ENCODE assay signal across 18 mouse cellular contexts in genomic region chr10:108886781-108887180, GRCm38 (mm10).
DNase-seq lines count a peak whose midpoint lies in the region; ATAC-seq and TF ChIP-seq lines count a peak whose summit lies in the region.
"Had no signal": no experiment of that assay in that cellular context is flagged by ENCODE, and none has a peak within 500 bp of the region (broad histone marks: within the 10 kb centered on the region; RNA-seq: fewer than 3 reads in every experiment).

No protein-coding gene starts in this region.

- no peak for TF ChIP-seq CTCF in liver, adult 2 months (IDR thresholded peaks at IDR 0.05; ENCODE audit: low read depth, low read length)
- TF ChIP-seq CTCF in liver, postnatal 0 days (IDR thresholded peaks at IDR 0.05; ENCODE audit: low read depth): no peak

- no peak overlapping the region for H3K9ac ChIP-seq in liver, adult 2 months (ENCODE audit: low read depth, low read length)
- no peak overlapping the region for H3K9ac ChIP-seq in liver, postnatal 0 days (replicated peaks)

- no peaks in the 10 kb centered on the region for H3K27me3 ChIP-seq in liver, adult 2 months (ENCODE audit: control insufficient read depth, insufficient read depth, low read length)
- no peaks in the 10 kb centered on the region for H3K27me3 ChIP-seq in liver, postnatal 0 days (ENCODE audit: insufficient read depth, low read length)
- H3K27me3 ChIP-seq: CH12.LX had no signal

- no peak for ATAC-seq in liver, postnatal 0 days
- ATAC-seq: activated CD4-positive, CD25-positive, alpha-beta regulatory T cell, adult 4 months; CD4-positive, CD25-positive, alpha-beta regulatory T cell, adult 4 months; Patski had no signal

- no peaks in the 10 kb centered on the region for H3K36me3 ChIP-seq in liver, adult 2 months (ENCODE audit: control insufficient read depth, insufficient read depth, low read length)
- H3K36me3 ChIP-seq in liver, postnatal 0 days (replicated peaks; ENCODE audit: insufficient read depth, low read length): no peaks in the 10 kb centered on the region
- H3K36me3 ChIP-seq: G1E had no signal

- no peak overlapping the region for H3K4me3 ChIP-seq in liver, adult 2 months (ENCODE audit: insufficient read depth, low read depth, low read length)
- H3K4me3 ChIP-seq in liver, postnatal 0 days (ENCODE audit: low read depth, low read length): no peak overlapping the region

- TF ChIP-seq EP300 in liver, postnatal 0 days (IDR thresholded peaks at IDR 0.05; ENCODE audit: low read depth): no peak

- H3K4me1 ChIP-seq in liver, adult 2 months (ENCODE audit: control insufficient read depth, insufficient read depth, low read length): peaks cover 2% of the 10 kb centered on the region; the same call in 1 of the 2 replicates
- H3K4me1 ChIP-seq in liver, postnatal 0 days (ENCODE audit: insufficient read depth): no peaks in the 10 kb centered on the region

- TF ChIP-seq POLR2A in liver, adult 2 months (IDR thresholded peaks at IDR 0.05; ENCODE audit: extremely low read depth, insufficient read depth, low read length): no peak

- no peak overlapping the region for H3K27ac ChIP-seq in liver, adult 2 months (replicated peaks; ENCODE audit: insufficient read depth, low read depth, low read length)
- no peak overlapping the region for H3K27ac ChIP-seq in liver, postnatal 0 days (ENCODE audit: low read depth)

- no peaks in the 10 kb centered on the region for H3K79me2 ChIP-seq in liver, adult 2 months (ENCODE audit: control insufficient read depth, insufficient read depth, low read length)

- H3K4me2 ChIP-seq in liver, postnatal 0 days (ENCODE audit: low read depth, low read length): no peak overlapping the region

- peak; percentile 90 for DNase-seq in liver, adult 2 months (ENCODE audit: extremely low read depth, low read depth, low spot score)
- DNase-seq in liver, postnatal 0 days: no peak
- DNase-seq: adrenal gland, adult 2 months; adrenal gland, adult 8-10 months; adrenal gland, postnatal 10 days; adrenal gland, postnatal 14 days; adrenal gland, postnatal 25 days; adrenal gland, postnatal 36 days; B cell, adult 2 months; cerebellum, adult 11 months; cerebellum, adult 11-12 months; cerebellum, adult 18-20 months; cerebellum, adult 2 months had no signal

- H3K9me3 ChIP-seq in liver, postnatal 0 days (ENCODE audit: low read length): no peaks in the 10 kb centered on the region
- H3K9me3 ChIP-seq: G1E had no signal
